Comparison of ENCODE assay signal across 12 mouse cellular contexts in genomic region chr11:81369497-81370425, GRCm38 (mm10).
A peak's percentile ranks its signal among the peaks of the same experiment; 100 is the strongest.
DNase-seq lines count a peak whose midpoint lies in the region; ATAC-seq and TF ChIP-seq lines count a peak whose summit lies in the region.
"Had no signal": no experiment of that assay in that cellular context is flagged by ENCODE, and none has a peak within 500 bp of the region (broad histone marks: within the 10 kb centered on the region; RNA-seq: fewer than 3 reads in every experiment).

No protein-coding gene starts in this region.

- peaks cover 20% of the 10 kb centered on the region for H3K4me1 ChIP-seq in forebrain, embryonic 13.5 days
- peaks cover 17% of the 10 kb centered on the region for H3K4me1 ChIP-seq in forebrain, embryonic 12.5 days
- H3K4me1 ChIP-seq in lung, embryonic 14.5 days (ENCODE audit: insufficient read depth) = no peaks in the 10 kb centered on the region; the same call in 1 of the 2 replicates
- H3K4me1 ChIP-seq in midbrain, postnatal 0 days (ENCODE audit: insufficient read depth, low read length) = no peaks in the 10 kb centered on the region
- H3K4me1 ChIP-seq: megakaryocyte, embryonic 14.5 days had no signal

- no peak overlapping the region for H3K4me3 ChIP-seq in forebrain, embryonic 13.5 days
- no peak overlapping the region for H3K4me3 ChIP-seq in forebrain, embryonic 12.5 days (replicated peaks)
- no peak overlapping the region for H3K4me3 ChIP-seq in lung, embryonic 14.5 days (ENCODE audit: low read depth, low read length)
- no peak overlapping the region for H3K4me3 ChIP-seq in midbrain, postnatal 0 days (ENCODE audit: low read depth, low read length)
- H3K4me3 ChIP-seq: forebrain, embryonic 15.5 days; layer of hippocampus, adult 2 months; megakaryocyte, embryonic 14.5 days had no signal

- no peaks in the 10 kb centered on the region for H3K9me3 ChIP-seq in forebrain, embryonic 13.5 days (replicated peaks)
- no peaks in the 10 kb centered on the region for H3K9me3 ChIP-seq in forebrain, embryonic 12.5 days
- no peaks in the 10 kb centered on the region for H3K9me3 ChIP-seq in lung, embryonic 14.5 days (ENCODE audit: low read depth, low read length)
- no peaks in the 10 kb centered on the region for H3K9me3 ChIP-seq in midbrain, postnatal 0 days (ENCODE audit: low read length)
- H3K9me3 ChIP-seq: forebrain, embryonic 15.5 days had no signal

- H3K9ac ChIP-seq in forebrain, embryonic 13.5 days = no peak overlapping the region
- no peak overlapping the region for H3K9ac ChIP-seq in forebrain, embryonic 12.5 days
- H3K9ac ChIP-seq in lung, embryonic 14.5 days = no peak overlapping the region
- H3K9ac ChIP-seq in midbrain, postnatal 0 days (replicated peaks; ENCODE audit: low read length, poor library complexity, severe bottlenecking) = no peak overlapping the region
- H3K9ac ChIP-seq: forebrain, embryonic 15.5 days had no signal

- no peak for TF ChIP-seq CTCF in lung, embryonic 14.5 days (IDR thresholded peaks at IDR 0.05; ENCODE audit: low read depth)
- no peak for TF ChIP-seq CTCF in midbrain, postnatal 0 days (IDR thresholded peaks at IDR 0.05)

- no peak overlapping the region for H3K4me2 ChIP-seq in forebrain, embryonic 13.5 days
- no peak overlapping the region for H3K4me2 ChIP-seq in forebrain, embryonic 12.5 days
- H3K4me2 ChIP-seq in lung, embryonic 14.5 days = no peak overlapping the region
- no peak overlapping the region for H3K4me2 ChIP-seq in midbrain, postnatal 0 days (ENCODE audit: low read depth, low read length, poor library complexity, severe bottlenecking)
- H3K4me2 ChIP-seq: forebrain, embryonic 15.5 days; liver, embryonic 11.5 days had no signal

- H3K36me3 ChIP-seq in forebrain, embryonic 13.5 days (ENCODE audit: poor library complexity, severe bottlenecking) = no peaks in the 10 kb centered on the region
- no peaks in the 10 kb centered on the region for H3K36me3 ChIP-seq in forebrain, embryonic 12.5 days (replicated peaks)
- no peaks in the 10 kb centered on the region for H3K36me3 ChIP-seq in lung, embryonic 14.5 days (ENCODE audit: insufficient read depth)
- H3K36me3 ChIP-seq in midbrain, postnatal 0 days (ENCODE audit: insufficient read depth, low read length) = no peaks in the 10 kb centered on the region
- H3K36me3 ChIP-seq: forebrain, embryonic 15.5 days had no signal

- ATAC-seq in forebrain, embryonic 13.5 days = no peak
- ATAC-seq in forebrain, embryonic 12.5 days (ENCODE audit: low FRiP score) = no peak
- ATAC-seq in lung, embryonic 14.5 days (ENCODE audit: insufficient read depth) = no peak
- ATAC-seq in midbrain, postnatal 0 days (ENCODE audit: low FRiP score) = no peak
- ATAC-seq: forebrain, embryonic 15.5 days had no signal

- H3K27me3 ChIP-seq in forebrain, embryonic 13.5 days = no peaks in the 10 kb centered on the region
- H3K27me3 ChIP-seq in forebrain, embryonic 12.5 days = no peaks in the 10 kb centered on the region
- H3K27me3 ChIP-seq in lung, embryonic 14.5 days (ENCODE audit: insufficient read depth, low read length) = no peaks in the 10 kb centered on the region
- no peaks in the 10 kb centered on the region for H3K27me3 ChIP-seq in midbrain, postnatal 0 days (ENCODE audit: insufficient read depth, low read length)
- H3K27me3 ChIP-seq: forebrain, embryonic 15.5 days; megakaryocyte, embryonic 14.5 days had no signal

- peak; percentile 46 for DNase-seq in lung, embryonic 14.5 days
- no peak for DNase-seq in lung, postnatal 25 days (ENCODE audit: low spot score)
- DNase-seq in kidney, adult 9 months = peak; percentile 36
- peak; percentile 27 for DNase-seq in midbrain, postnatal 0 days (ENCODE audit: low spot score)
- DNase-seq in thymus, postnatal 4 days = no peak
- DNase-seq in spleen, postnatal 14 days (ENCODE audit: low spot score in 2 of 2) = no peak

- 60% methylated on average over 10 of the region's 10 CpGs for WGBS in forebrain, embryonic 13.5 days
- WGBS in forebrain, embryonic 12.5 days = 52% methylated on average over 10 of the region's 10 CpGs
- WGBS in lung, embryonic 14.5 days = 56% methylated on average over 10 of the region's 10 CpGs
- 41% methylated on average over 10 of the region's 10 CpGs for WGBS in midbrain, postnatal 0 days

- 0 out of 2 replicates have a peak overlapping the region, but pooled peaks have one; percentile 45 for H3K27ac ChIP-seq in forebrain, embryonic 13.5 days
- H3K27ac ChIP-seq in forebrain, embryonic 12.5 days = no peak overlapping the region
- H3K27ac ChIP-seq in lung, embryonic 14.5 days (ENCODE audit: low read depth) = no peak overlapping the region
- no peak overlapping the region for H3K27ac ChIP-seq in midbrain, postnatal 0 days (ENCODE audit: low read depth, low read length)
- H3K27ac ChIP-seq: forebrain, embryonic 15.5 days; layer of hippocampus, adult 2 months had no signal

Comparison
In these comparisons a context has a peak if more than half of its experiments do, and no peak if none do; other contexts are left out.
1. DNase-seq: peak in lung, embryonic 14.5 days (single experiment), kidney, adult 9 months (single experiment) and midbrain, postnatal 0 days (single experiment); none in lung, postnatal 25 days (single experiment), thymus, postnatal 4 days (single experiment) and spleen, postnatal 14 days (0 of 2).